Mouse (Mus musculus): Measurements from ENCODE around the gene Man1a2.

DNA sequence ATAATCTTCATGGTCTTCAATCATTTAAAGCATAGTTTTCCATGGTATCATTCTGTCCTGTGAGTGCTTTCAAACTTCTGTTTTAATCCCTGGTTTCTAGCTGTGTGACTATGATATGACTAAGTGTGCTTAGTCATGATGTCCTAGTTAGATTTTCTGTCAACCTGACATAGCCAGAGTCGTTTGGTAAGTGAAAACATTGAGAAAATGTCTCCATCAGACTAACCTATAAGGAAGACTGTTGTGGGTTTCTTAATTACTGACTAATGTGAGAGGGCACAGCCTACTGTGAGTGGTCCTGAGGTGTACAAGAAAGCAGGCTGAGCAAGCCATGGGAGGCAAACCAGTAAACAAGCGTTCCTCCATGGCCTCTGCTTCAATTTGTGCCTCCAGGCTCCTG lies 49.0 kb downstream of the Man1a2 start:
- TF ChIP-seq CTCF (IDR thresholded peaks at IDR 0.05; ENCODE audit: borderline replicate concordance, extremely low read depth, insufficient read depth, insufficient read length) = no peak
- no peak for TF ChIP-seq POLR2A (IDR thresholded peaks at IDR 0.05; ENCODE audit: borderline replicate concordance, extremely low read depth, insufficient read depth, insufficient read length, poor library complexity, severe bottlenecking)
